10 mouse cellular contexts compared by ENCODE assay signal in the genomic region with DNA sequence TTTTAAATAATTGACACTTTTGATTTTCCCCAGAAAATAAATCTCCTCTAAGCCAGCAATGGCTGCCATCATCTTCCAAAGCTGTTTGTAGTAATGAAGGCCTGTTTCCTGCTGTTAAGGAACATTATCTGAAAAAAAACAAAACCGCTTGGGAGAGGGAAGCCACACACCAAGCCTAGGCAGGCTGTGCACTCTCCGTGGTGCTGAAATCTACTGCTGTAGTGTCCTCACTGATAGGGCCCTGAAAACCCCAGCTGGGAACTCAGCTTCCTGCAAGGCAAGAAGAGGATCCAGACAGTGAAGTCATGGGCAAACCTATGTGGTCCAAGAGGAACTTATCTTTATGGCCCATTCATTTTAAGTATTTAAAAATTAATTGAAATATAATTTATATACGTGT.
DNase-seq lines count a peak whose midpoint lies in the region; ATAC-seq lines count a peak whose summit lies in the region.
"Had no signal": no experiment of that assay in that cellular context is flagged by ENCODE, and none has a peak within 500 bp of the region (broad histone marks: within the 10 kb centered on the region; RNA-seq: fewer than 3 reads in every experiment).

No protein-coding gene starts in this region.

- intact Hi-C loops in heart, postnatal 25 days (cut with DNase I) = no loop called here

- H3K36me3 ChIP-seq in heart, embryonic 10.5 days = no peaks in the 10 kb centered on the region
- no peaks in the 10 kb centered on the region for H3K36me3 ChIP-seq in limb, embryonic 10.5 days
- H3K36me3 ChIP-seq in intestine, embryonic 15.5 days = no peaks in the 10 kb centered on the region
- H3K36me3 ChIP-seq: embryonic facial prominence, embryonic 13.5 days had no signal

- no peak for ATAC-seq in intestine, embryonic 15.5 days

- H3K4me1 ChIP-seq in heart, embryonic 10.5 days = no peaks in the 10 kb centered on the region
- no peaks in the 10 kb centered on the region for H3K4me1 ChIP-seq in limb, embryonic 10.5 days
- no peaks in the 10 kb centered on the region for H3K4me1 ChIP-seq in intestine, embryonic 15.5 days (replicated peaks)
- H3K4me1 ChIP-seq: embryonic facial prominence, embryonic 13.5 days had no signal

- no peak overlapping the region for H3K4me2 ChIP-seq in intestine, embryonic 15.5 days (replicated peaks)
- H3K4me2 ChIP-seq: embryonic facial prominence, embryonic 13.5 days had no signal

- 14% methylated on average over 3 of the region's 3 CpGs for WGBS in heart, embryonic 10.5 days
- 24% methylated on average over 3 of the region's 3 CpGs for WGBS in limb, embryonic 10.5 days
- WGBS in intestine, embryonic 15.5 days = 10% methylated on average over 3 of the region's 3 CpGs

- no peak overlapping the region for H3K27ac ChIP-seq in heart, embryonic 10.5 days
- H3K27ac ChIP-seq in limb, embryonic 10.5 days = no peak overlapping the region
- H3K27ac ChIP-seq in intestine, embryonic 15.5 days = no peak overlapping the region
- H3K27ac ChIP-seq: embryonic facial prominence, embryonic 13.5 days; liver, embryonic 14.5 days had no signal

- no peaks in the 10 kb centered on the region for H3K9me3 ChIP-seq in heart, embryonic 10.5 days
- H3K9me3 ChIP-seq in limb, embryonic 10.5 days (replicated peaks) = no peaks in the 10 kb centered on the region
- H3K9me3 ChIP-seq in intestine, embryonic 15.5 days = no peaks in the 10 kb centered on the region
- H3K9me3 ChIP-seq: embryonic facial prominence, embryonic 13.5 days had no signal

- DNase-seq in heart, embryonic 10.5 days (ENCODE audit: low spot score) = peak; percentile 85
- DNase-seq in heart, postnatal 25 days (ENCODE audit: low spot score) = no peak
- peak; percentile 48 for DNase-seq in 3T3-L1 (ENCODE audit: low read depth, low spot score)
- DNase-seq in c-Kit-positive CD71-negative TER-119-negative erythroid progenitor cells, embryonic 14.5 days (ENCODE audit: low read depth) = peak; percentile 4
- peak; percentile 66 for DNase-seq in limb, embryonic 10.5 days (ENCODE audit: low spot score)
- no peak for DNase-seq in right cerebral cortex, postnatal 36 days (ENCODE audit: low spot score in 2 of 2)
- DNase-seq in layer of hippocampus, postnatal 36 days = no peak

- no peaks in the 10 kb centered on the region for H3K27me3 ChIP-seq in heart, embryonic 10.5 days (ENCODE audit: insufficient read depth, poor library complexity, severe bottlenecking)
- no peaks in the 10 kb centered on the region for H3K27me3 ChIP-seq in limb, embryonic 10.5 days (ENCODE audit: low read depth, poor library complexity, severe bottlenecking)
- no peaks in the 10 kb centered on the region for H3K27me3 ChIP-seq in intestine, embryonic 15.5 days (replicated peaks)
- H3K27me3 ChIP-seq: embryonic facial prominence, embryonic 13.5 days had no signal

- no peak overlapping the region for H3K4me3 ChIP-seq in heart, embryonic 10.5 days
- H3K4me3 ChIP-seq in limb, embryonic 10.5 days = no peak overlapping the region
- no peak overlapping the region for H3K4me3 ChIP-seq in intestine, embryonic 15.5 days (replicated peaks)
- H3K4me3 ChIP-seq: embryonic facial prominence, embryonic 13.5 days had no signal

- H3K9ac ChIP-seq in intestine, embryonic 15.5 days = no peak overlapping the region
- H3K9ac ChIP-seq: embryonic facial prominence, embryonic 13.5 days; liver, embryonic 14.5 days had no signal

Comparison
In these comparisons a context has a peak if more than half of its experiments do, and no peak if none do; other contexts are left out.
1. DNase-seq: peak in heart, embryonic 10.5 days (single experiment), 3T3-L1 (single experiment), c-Kit-positive CD71-negative TER-119-negative erythroid progenitor cells, embryonic 14.5 days (single experiment) and limb, embryonic 10.5 days (single experiment); none in heart, postnatal 25 days (single experiment), right cerebral cortex, postnatal 36 days (0 of 2) and layer of hippocampus, postnatal 36 days (0 of 2).